Mouse (Mus musculus): ENCODE results near the gene Rpl11. TPM values are rescaled to one million over a fixed set of nuclear protein-coding genes. Genes with fewer than 3 reads are reported as not detected.

Gene Rpl11
- total and polyA plus RNA-seq, 2 experiments from 2014 or later, result 229 to 881 TPM

GRCm38 (mm10) chr4:136008782-136009447 lies 44.3 kb downstream of the Rpl11 start:
- no peak overlapping the region for H3K9ac ChIP-seq (replicated peaks; ENCODE audit: low read depth, low read length)
- no peak overlapping the region for H3K4me3 ChIP-seq (ENCODE audit: low read depth, low read length)
- DNase-seq (ENCODE audit: low spot score) (no peak), ATAC-seq (ENCODE audit: insufficient read depth, low read depth) (no peak)
- TF ChIP-seq CTCF (IDR thresholded peaks at IDR 0.05; ENCODE audit: low read depth) (no peak), EP300 (IDR thresholded peaks at IDR 0.05; ENCODE audit: low read depth) (no peak)
- no peak overlapping the region for H3K4me2 ChIP-seq (ENCODE audit: low read depth, low read length)
- no peaks in the 10 kb centered on the region for H3K4me1 ChIP-seq (ENCODE audit: control insufficient read depth, insufficient read depth)
- H3K27me3 ChIP-seq (ENCODE audit: control insufficient read depth, insufficient read depth, low read length), result no peaks in the 10 kb centered on the region
- H3K27ac ChIP-seq (ENCODE audit: low read depth), result no peak overlapping the region
- 91% methylated on average over 8 of the region's 8 CpGs for WGBS
- H3K36me3 ChIP-seq (replicated peaks; ENCODE audit: control insufficient read depth, insufficient read depth, low read length), result peaks cover 93% of the 10 kb centered on the region
- H3K9me3 ChIP-seq (replicated peaks; ENCODE audit: control insufficient read depth, low read length), result no peaks in the 10 kb centered on the region

- no peak overlapping the region for H3K4me3 ChIP-seq (ENCODE audit: low read depth, low read length)
- no peak for ATAC-seq (ENCODE audit: insufficient read depth, low read depth)
- 89% methylated on average over 3 of the region's 3 CpGs for WGBS
These were observed 46.4 kb downstream of the Rpl11 start for GRCm38 (mm10) chr4:136006821-136007220.

GRCm38 (mm10) chr4:136004921-136005320 lies 48.3 kb downstream of the Rpl11 start:
- Histone ChIP-seq H3K4me2 (ENCODE audit: low read depth, low read length) (no peak overlapping the region), H3K9me3 (replicated peaks; ENCODE audit: control insufficient read depth, low read length) (no peaks in the 10 kb centered on the region)

More at GRCm38 (mm10) chr4:136006821-136007220, 46.4 kb downstream of the Rpl11 start:
- Histone ChIP-seq H3K36me3 (replicated peaks; ENCODE audit: control insufficient read depth, insufficient read depth, low read length) (peaks cover 91% of the 10 kb centered on the region), H3K27ac (ENCODE audit: low read depth) (no peak overlapping the region), H3K4me1 (ENCODE audit: control insufficient read depth, insufficient read depth) (no peaks in the 10 kb centered on the region), H3K9me3 (replicated peaks; ENCODE audit: control insufficient read depth, low read length) (no peaks in the 10 kb centered on the region), H3K27me3 (ENCODE audit: control insufficient read depth, insufficient read depth, low read length) (no peaks in the 10 kb centered on the region), H3K9ac (replicated peaks; ENCODE audit: low read depth, low read length) (no peak overlapping the region), H3K4me2 (ENCODE audit: low read depth, low read length) (no peak overlapping the region)
- TF ChIP-seq CTCF (IDR thresholded peaks at IDR 0.05; ENCODE audit: low read depth) (no peak), EP300 (IDR thresholded peaks at IDR 0.05; ENCODE audit: low read depth) (no peak)
- DNase-seq (ENCODE audit: low spot score), result no peak

GRCm38 (mm10) chr4:136004107-136004675 lies 49.0 kb downstream of the Rpl11 start:
- WGBS, result 69% methylated on average over 5 of the region's 5 CpGs
- Histone ChIP-seq H3K27me3 (ENCODE audit: control insufficient read depth, insufficient read depth, low read length) (no peaks in the 10 kb centered on the region), H3K4me1 (ENCODE audit: control insufficient read depth, insufficient read depth) (no peaks in the 10 kb centered on the region), H3K9me3 (replicated peaks; ENCODE audit: control insufficient read depth, low read length) (no peaks in the 10 kb centered on the region), H3K4me3 (ENCODE audit: low read depth, low read length) (no peak overlapping the region), H3K4me2 (ENCODE audit: low read depth, low read length) (no peak overlapping the region), H3K9ac (replicated peaks; ENCODE audit: low read depth, low read length) (no peak overlapping the region), H3K27ac (ENCODE audit: low read depth) (no peak overlapping the region), H3K36me3 (replicated peaks; ENCODE audit: control insufficient read depth, insufficient read depth, low read length) (peaks cover 64% of the 10 kb centered on the region)
- DNase-seq (ENCODE audit: low spot score) (no peak), ATAC-seq (ENCODE audit: insufficient read depth, low read depth) (no peak)
- TF ChIP-seq CTCF (IDR thresholded peaks at IDR 0.05; ENCODE audit: low read depth) (no peak), EP300 (IDR thresholded peaks at IDR 0.05; ENCODE audit: low read depth) (no peak)

More at GRCm38 (mm10) chr4:136004921-136005320, 48.3 kb downstream of the Rpl11 start:
- no peak overlapping the region for H3K27ac ChIP-seq (ENCODE audit: low read depth)
- 92% methylated on average over 2 of the region's 2 CpGs for WGBS
- no peaks in the 10 kb centered on the region for H3K4me1 ChIP-seq (ENCODE audit: control insufficient read depth, insufficient read depth)
- no peak for ATAC-seq (ENCODE audit: insufficient read depth, low read depth)
- no peak overlapping the region for H3K9ac ChIP-seq (replicated peaks; ENCODE audit: low read depth, low read length)
- H3K36me3 ChIP-seq (replicated peaks; ENCODE audit: control insufficient read depth, insufficient read depth, low read length), result peaks cover 72% of the 10 kb centered on the region
- H3K4me3 ChIP-seq (ENCODE audit: low read depth, low read length), result no peak overlapping the region
- no peaks in the 10 kb centered on the region for H3K27me3 ChIP-seq (ENCODE audit: control insufficient read depth, insufficient read depth, low read length)
- no peak for DNase-seq (ENCODE audit: low spot score)
- no peak for TF ChIP-seq EP300 (IDR thresholded peaks at IDR 0.05; ENCODE audit: low read depth)
- TF ChIP-seq CTCF (IDR thresholded peaks at IDR 0.05; ENCODE audit: low read depth), result no peak

- ATAC-seq (ENCODE audit: insufficient read depth, low read depth) (no peak), DNase-seq (ENCODE audit: low spot score) (no peak)
- H3K27me3 ChIP-seq (ENCODE audit: control insufficient read depth, insufficient read depth, low read length), result no peaks in the 10 kb centered on the region
- H3K27ac ChIP-seq (ENCODE audit: low read depth), result no peak overlapping the region
- no peaks in the 10 kb centered on the region for H3K4me1 ChIP-seq (ENCODE audit: control insufficient read depth, insufficient read depth)
- peaks cover 8% of the 10 kb centered on the region for H3K9me3 ChIP-seq (replicated peaks; ENCODE audit: control insufficient read depth, low read length)
- no peak overlapping the region for H3K4me3 ChIP-seq (ENCODE audit: low read depth, low read length)
- TF ChIP-seq EP300 (IDR thresholded peaks at IDR 0.05; ENCODE audit: low read depth) (no peak), CTCF (IDR thresholded peaks at IDR 0.05; ENCODE audit: low read depth) (no peak)
- H3K36me3 ChIP-seq (replicated peaks; ENCODE audit: control insufficient read depth, insufficient read depth, low read length), result no peaks in the 10 kb centered on the region
- 78% methylated on average over 4 of the region's 4 CpGs for WGBS
- no peak overlapping the region for H3K4me2 ChIP-seq (ENCODE audit: low read depth, low read length)
- H3K9ac ChIP-seq (replicated peaks; ENCODE audit: low read depth, low read length), result no peak overlapping the region
These were observed 58.1 kb downstream of the Rpl11 start for GRCm38 (mm10) chr4:135995118-135995517.

Data from heart, postnatal 0 days (tissue).